In the genomic region with DNA sequence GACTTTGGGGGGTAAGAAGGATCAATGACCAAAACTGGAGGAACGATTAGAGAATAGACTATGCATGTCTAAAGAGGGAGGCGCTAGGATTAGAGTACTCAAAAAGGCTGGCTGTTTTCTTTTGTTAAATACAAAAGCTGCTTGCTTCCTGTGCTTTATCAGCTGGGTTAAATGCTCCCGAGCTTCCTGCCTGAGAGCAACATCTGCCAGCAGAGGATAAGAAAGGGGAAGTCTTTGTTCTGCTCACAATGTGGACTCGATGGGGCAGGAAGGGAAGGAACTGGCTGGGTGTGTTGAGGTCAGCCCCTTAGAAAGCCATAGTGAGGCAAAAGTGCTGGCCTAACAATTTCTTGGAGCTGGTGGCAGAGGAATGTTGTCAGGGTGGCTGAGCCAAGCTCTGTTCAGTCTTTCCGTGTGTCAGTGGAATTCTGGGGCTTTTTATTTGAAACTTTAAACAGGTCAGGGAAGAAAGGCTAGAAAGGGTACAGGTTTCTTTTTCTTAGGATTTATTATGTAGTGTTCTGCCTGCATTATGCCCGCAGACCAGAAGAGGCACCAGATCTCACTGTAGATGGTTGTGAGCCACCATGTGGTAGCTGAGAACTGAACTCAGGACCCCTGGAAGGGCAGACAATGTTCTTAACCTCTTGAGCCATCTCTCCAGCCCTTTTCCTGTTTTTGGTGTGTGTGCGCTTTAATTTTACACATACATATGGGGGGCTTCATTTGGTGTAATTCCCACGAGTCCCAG, we compare ENCODE assay signal across 8 mouse cellular contexts. TPM values are rescaled to one million over a fixed set of nuclear protein-coding genes. Genes with fewer than 3 reads are reported as not detected.
DNase-seq lines count a peak whose midpoint lies in the region; ATAC-seq and TF ChIP-seq lines count a peak whose summit lies in the region.

No protein-coding gene starts in this region.

- 50% methylated on average over 8 of the region's 8 CpGs for WGBS in heart, embryonic 14.5 days
- WGBS in midbrain, embryonic 11.5 days, result 38% methylated on average over 8 of the region's 8 CpGs

- TF ChIP-seq CTCF in left cerebral cortex, adult 2 months (IDR thresholded peaks at IDR 0.05), result peak; percentile 32

- no peak overlapping the region for H3K4me2 ChIP-seq in heart, embryonic 14.5 days (ENCODE audit: low read length)
- H3K4me2 ChIP-seq in midbrain, embryonic 11.5 days, result no peak overlapping the region

- peak overlapping the region; percentile 51 for H3K27ac ChIP-seq in left cerebral cortex, adult 2 months
- peak overlapping the region; percentile 75 to 86 for H3K27ac ChIP-seq in heart, embryonic 14.5 days (replicated peaks in 1 of 2; ENCODE audit: control insufficient read depth in 1 of 2, insufficient read depth in 1 of 2, low read depth in 2 of 2, low read length in 2 of 2)
- peak overlapping the region; percentile 40 for H3K27ac ChIP-seq in midbrain, embryonic 11.5 days (ENCODE audit: low read depth, low read length)

- H3K27me3 ChIP-seq in heart, embryonic 14.5 days (ENCODE audit: control insufficient read depth, insufficient read depth, low read length), result no peaks in the 10 kb centered on the region
- no peaks in the 10 kb centered on the region for H3K27me3 ChIP-seq in midbrain, embryonic 11.5 days (ENCODE audit: control insufficient read depth, insufficient read depth, low read length)

- peaks cover 94% of the 10 kb centered on the region for H3K36me3 ChIP-seq in heart, embryonic 14.5 days (ENCODE audit: control insufficient read depth, insufficient read depth, low read length)
- H3K36me3 ChIP-seq in midbrain, embryonic 11.5 days (ENCODE audit: control insufficient read depth, insufficient read depth, low read length), result peaks cover 24% of the 10 kb centered on the region

- peaks cover 4 to 6% of the 10 kb centered on the region in 2 experiments; a peak in 2 of 4 replicates for H3K4me1 ChIP-seq in heart, embryonic 14.5 days (ENCODE audit: control insufficient read depth in 2 of 2, insufficient read depth in 2 of 2, low read length in 2 of 2)
- peaks cover 11% of the 10 kb centered on the region for H3K4me1 ChIP-seq in midbrain, embryonic 11.5 days (ENCODE audit: control insufficient read depth, insufficient read depth, low read length)

- H3K9me3 ChIP-seq in heart, embryonic 14.5 days (ENCODE audit: control insufficient read depth, low read length), result no peaks in the 10 kb centered on the region
- no peaks in the 10 kb centered on the region for H3K9me3 ChIP-seq in midbrain, embryonic 11.5 days (ENCODE audit: control insufficient read depth, low read length)

- no peak for DNase-seq in left cerebral cortex, adult 2 months (ENCODE audit: extremely low spot score in 1 of 2, low spot score in 2 of 2)
- no peak for DNase-seq in left cerebral cortex, adult 8-10 months (ENCODE audit: low spot score in 2 of 2)
- DNase-seq in kidney, postnatal 25 days, result peak; percentile 54 to 85
- DNase-seq in midbrain, embryonic 11.5 days (ENCODE audit: low spot score, missing footprints), result peak; percentile 91
- no peak for DNase-seq in retina, postnatal 1 day
- no peak for DNase-seq in cerebellum, postnatal 25 days

- no peak overlapping the region for H3K4me3 ChIP-seq in left cerebral cortex, adult 2 months
- no peak overlapping the region for H3K4me3 ChIP-seq in heart, embryonic 14.5 days (ENCODE audit: control insufficient read depth in 1 of 2, insufficient read depth in 1 of 2, low read depth in 1 of 2, low read length in 2 of 2)
- H3K4me3 ChIP-seq in midbrain, embryonic 11.5 days (ENCODE audit: low read depth, low read length), result no peak overlapping the region

- no peak overlapping the region for H3K9ac ChIP-seq in heart, embryonic 14.5 days (ENCODE audit: low read length)
- H3K9ac ChIP-seq in midbrain, embryonic 11.5 days (ENCODE audit: low read length), result no peak overlapping the region

- ATAC-seq in common myeloid progenitor, adult 5-6 weeks (replicated peaks; ENCODE audit: low read depth, poor library complexity, severe bottlenecking), result peak; percentile 97
- peak; percentile 81 for ATAC-seq in heart, embryonic 14.5 days (ENCODE audit: insufficient number of reproducible peaks, insufficient read depth, low FRiP score, low read depth)
- peak; percentile 89 for ATAC-seq in midbrain, embryonic 11.5 days (ENCODE audit: low FRiP score)

- intact Hi-C loops in left cerebral cortex, adult 2 months (cut with DNase I), result no loop called here

RNA-seq across cellular contexts. Expression of a gene that starts 17.9 kb away (rescaled TPM):
- 10 to 100 TPM; 31.5 to 32.5 TPM for total RNA-seq in left cerebral cortex, adult 2 months (2021)
- 10 to 100 TPM; 29.6 to 33.0 (median 31.6) TPM for total RNA-seq in left cerebral cortex, adult 8-10 months (2022)
- total RNA-seq in common myeloid progenitor, adult 5-6 weeks (2017), result 33.4 and 46.1 TPM in 2 replicates
- polyA plus RNA-seq in heart, embryonic 14.5 days (2014; fragmentation: Nextera tagmentation; extraction: Ambion mirVana), result 31.0 and 33.9 TPM in 2 replicates
- polyA plus RNA-seq in midbrain, embryonic 11.5 days (2014; fragmentation: Nextera tagmentation; extraction: Ambion mirVana), result 29.4 TPM in 2 replicates

RNA-seq across cellular contexts. Expression of a gene that starts 30.1 kb away (rescaled TPM):
- 100 to 1,000 TPM; 183 to 193 TPM for total RNA-seq in left cerebral cortex, adult 2 months (2021)
- total RNA-seq in left cerebral cortex, adult 8-10 months (2022), result 100 to 1,000 TPM; 179 to 191 (median 182) TPM
- total RNA-seq in common myeloid progenitor, adult 5-6 weeks (2017), result 76.4 and 95.4 TPM in 2 replicates
- 193 and 198 TPM in 2 replicates for polyA plus RNA-seq in heart, embryonic 14.5 days (2014; fragmentation: Nextera tagmentation; extraction: Ambion mirVana)
- 248 and 272 TPM in 2 replicates for polyA plus RNA-seq in midbrain, embryonic 11.5 days (2014; fragmentation: Nextera tagmentation; extraction: Ambion mirVana)

Comparison
In these comparisons a context has a peak if more than half of its experiments do, and no peak if none do; other contexts are left out.
1. DNase-seq: peak in kidney, postnatal 25 days (2 of 2) and midbrain, embryonic 11.5 days (single experiment); none in left cerebral cortex, adult 2 months (0 of 2), left cerebral cortex, adult 8-10 months (0 of 2), retina, postnatal 1 day (single experiment) and cerebellum, postnatal 25 days (0 of 2).
2. Peak in every context shown above with its lines, with median percentiles within 50 percentile points of each other: H3K27ac ChIP-seq and ATAC-seq.